Mouse (Mus musculus): ENCODE data around the gene Sbds.
A peak's percentile ranks its signal among the peaks of the same experiment; 100 is the strongest.
"Not testable (repeated sequence)": the region's sequence is repeated elsewhere in the genome, so short reads cannot be mapped to it uniquely, and the experiment has no call there.

Gene Sbds

DNA sequence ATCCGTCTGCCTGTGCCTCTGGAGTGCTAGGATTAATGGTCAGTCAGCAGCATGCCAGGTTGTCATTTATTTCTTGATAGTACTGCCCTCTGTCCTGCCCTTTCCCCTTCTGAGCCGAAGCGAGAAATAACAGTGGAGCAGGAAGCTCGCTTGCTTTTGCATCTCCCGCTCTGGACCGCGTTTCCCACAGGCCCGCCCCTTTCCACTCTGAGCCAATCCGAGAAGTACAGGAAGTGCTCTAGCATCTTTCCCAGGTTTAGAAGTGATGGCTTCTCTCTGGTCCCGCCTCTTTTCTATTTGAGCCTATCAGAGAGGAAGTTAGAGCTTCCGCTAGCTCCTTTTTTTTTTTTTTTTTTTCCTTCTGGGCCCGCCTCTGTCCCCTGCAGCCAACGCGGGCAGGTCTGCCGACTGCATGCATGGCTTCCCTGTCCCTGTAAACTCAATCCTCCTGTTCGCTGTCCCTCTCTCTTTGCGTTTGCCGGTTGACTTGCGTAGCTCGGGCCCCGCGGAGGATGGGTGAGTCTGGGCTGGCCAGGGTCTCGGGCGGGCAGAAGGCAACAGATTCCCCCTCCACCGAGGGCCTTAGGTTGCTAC lies 1.4 kb upstream of the Sbds start:
- peak; percentile 89 for DNase-seq (ENCODE audit: extremely low spot score, low read depth, low spot score)

DNA sequence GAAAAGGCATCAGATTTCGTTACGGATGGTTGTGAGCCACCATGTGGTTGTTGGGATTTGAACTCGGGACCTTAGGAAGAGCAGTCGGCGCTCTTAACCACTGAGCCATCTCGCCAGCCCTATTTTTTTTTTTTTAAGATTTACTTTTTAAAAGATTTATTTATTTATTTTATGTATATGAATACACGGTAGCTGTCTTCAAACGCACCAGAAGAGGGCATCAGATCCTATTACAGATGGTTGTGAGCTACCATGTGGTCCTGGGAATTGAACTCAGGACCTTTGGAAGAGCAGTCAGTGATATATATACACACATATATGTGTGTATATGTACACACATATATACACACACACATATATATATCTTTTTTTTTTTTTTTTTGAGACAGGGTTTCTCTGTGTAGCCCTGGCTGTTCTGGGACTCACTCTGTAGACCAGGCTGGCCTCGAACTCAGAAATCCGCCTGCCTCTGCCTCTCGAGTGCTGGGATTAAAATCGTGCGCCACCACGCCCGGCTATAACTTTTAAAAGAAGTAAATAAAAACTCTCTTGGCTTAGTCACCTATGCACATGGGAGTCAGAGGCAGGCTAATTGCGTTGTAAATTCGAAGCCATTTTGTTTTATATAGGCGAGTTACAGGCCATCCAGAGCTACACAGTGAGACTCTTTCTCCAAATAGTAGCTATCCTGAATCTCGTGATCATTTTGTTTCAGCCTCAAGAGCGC lies 632 bp upstream of the Sbds start:
- DNase-seq (ENCODE audit: extremely low spot score, low read depth, low spot score) = not testable (repeated sequence)

- no peak for DNase-seq (ENCODE audit: extremely low spot score, low read depth, low spot score)
Measured at GRCm38 (mm10) chr5:130254164-130255016, 940 bp downstream of the Sbds start.

DNA sequence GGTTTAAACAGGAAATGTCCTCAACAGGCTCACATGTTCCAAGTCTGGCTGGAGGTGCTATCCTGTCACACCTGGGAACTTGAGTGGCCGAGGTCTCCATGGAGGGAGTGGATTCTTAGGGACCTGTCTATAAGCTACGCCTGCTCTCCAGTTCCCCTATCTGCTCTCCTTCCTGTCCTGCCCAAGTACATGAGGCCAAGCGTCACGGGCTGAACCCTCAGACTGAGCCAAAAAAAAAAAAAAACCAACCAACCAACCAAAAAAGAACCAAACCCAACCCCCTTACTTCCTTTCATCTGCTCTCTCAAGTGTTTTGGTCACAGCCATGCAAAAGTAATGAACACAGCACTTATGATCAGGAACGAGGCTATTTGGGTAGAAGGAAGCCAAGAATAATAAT lies 7.5 kb downstream of the Sbds start:
- DNase-seq (ENCODE audit: extremely low spot score, low read depth, low spot score) = no peak

DNA sequence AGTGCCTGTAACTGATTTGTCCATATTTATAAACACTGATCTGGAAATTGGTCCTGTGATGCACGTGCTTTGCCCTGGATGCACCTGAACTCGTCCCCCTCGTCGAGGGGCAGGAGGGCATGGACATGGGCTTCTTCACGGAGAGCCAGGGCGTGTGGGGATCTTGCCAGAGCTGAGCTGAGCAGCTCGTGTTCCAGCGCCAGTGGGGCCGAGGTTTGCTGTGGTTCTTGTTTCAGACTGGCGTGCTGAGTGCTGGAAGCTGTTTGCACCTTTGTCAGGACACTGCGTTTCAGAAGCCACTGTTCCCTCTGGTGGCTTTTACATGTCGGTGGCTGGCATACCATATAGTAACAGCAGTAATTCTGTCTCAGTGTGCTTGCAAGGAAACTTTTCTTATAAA lies 13.9 kb downstream of the Sbds start:
- DNase-seq (ENCODE audit: extremely low spot score, low read depth, low spot score) = no peak

- no peak for DNase-seq (ENCODE audit: extremely low spot score, low read depth, low spot score)
Measured at GRCm38 (mm10) chr5:130239856-130240255, 15.5 kb downstream of the Sbds start.

GRCm38 (mm10) chr5:130239236-130239635 lies 16.1 kb downstream of the Sbds start:
- no peak for DNase-seq (ENCODE audit: extremely low spot score, low read depth, low spot score)

GRCm38 (mm10) chr5:130236302-130236701 lies 19.0 kb downstream of the Sbds start:
- no peak for DNase-seq (ENCODE audit: extremely low spot score, low read depth, low spot score)

DNA sequence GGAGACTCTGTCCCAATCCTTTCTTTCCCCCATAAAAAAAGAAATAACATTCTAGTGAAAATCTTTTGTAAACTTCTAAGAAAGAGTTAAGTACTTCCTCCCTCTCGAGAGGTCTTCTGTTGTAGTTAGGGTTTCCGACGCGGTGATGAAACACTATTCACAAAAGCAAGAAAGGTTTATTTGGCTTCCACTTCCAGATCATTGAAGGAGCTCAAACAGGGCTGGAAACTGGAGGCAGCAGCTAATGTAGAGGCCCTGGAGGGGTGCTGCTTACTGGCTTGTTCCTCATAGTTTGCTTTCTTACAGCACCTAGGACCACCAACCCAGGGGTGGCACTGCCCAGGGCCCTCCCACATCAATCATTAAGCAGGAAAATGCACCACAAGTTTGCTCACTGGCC lies 27.2 kb downstream of the Sbds start:
- no peak for DNase-seq (ENCODE audit: extremely low spot score, low read depth, low spot score)

- DNase-seq (ENCODE audit: extremely low spot score, low read depth, low spot score) = no peak
Measured at GRCm38 (mm10) chr5:130226790-130227189, 28.5 kb downstream of the Sbds start.

DNA sequence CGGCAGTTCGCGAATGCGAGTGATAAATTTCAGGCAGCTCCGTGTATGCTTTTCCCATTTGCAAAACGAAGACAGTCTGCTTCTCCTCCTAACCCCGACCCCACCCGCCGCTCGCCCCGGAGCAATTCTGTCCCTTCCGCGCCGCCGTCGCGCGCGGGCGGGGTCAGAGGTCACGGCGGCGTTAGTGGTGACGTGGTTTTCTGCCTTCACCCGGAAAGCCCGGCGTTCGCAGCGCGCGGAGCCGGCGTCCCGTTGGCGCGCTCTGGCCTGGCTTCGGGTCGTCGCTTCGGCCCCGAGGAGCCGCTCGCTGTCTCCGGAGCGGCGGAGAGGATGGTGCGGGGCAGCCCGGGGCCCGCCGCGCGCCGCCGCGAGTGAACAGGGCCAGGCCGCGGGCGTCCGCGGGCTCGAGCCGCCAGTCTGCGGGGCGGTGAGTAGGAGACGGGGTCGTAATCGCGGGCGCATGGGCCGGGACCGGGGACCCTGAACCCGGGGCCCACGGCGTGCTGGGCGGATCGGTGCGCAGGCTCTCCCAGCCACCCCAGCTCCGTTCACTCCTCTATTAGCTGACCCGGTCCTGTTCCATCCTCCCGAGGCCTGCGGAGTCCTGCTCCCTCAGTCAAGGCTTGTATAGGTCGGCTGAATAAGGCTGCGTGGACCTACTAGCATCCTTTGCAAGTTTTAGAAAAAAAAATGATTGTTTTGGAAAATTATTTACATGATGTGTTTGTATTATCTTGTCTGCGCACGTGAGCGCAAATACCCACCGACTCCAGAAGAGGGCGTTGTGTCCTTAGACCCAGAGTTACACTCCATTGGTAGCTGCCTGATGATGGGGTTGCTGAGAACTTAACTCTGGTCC lies 33.0 kb downstream of the Sbds start:
- peak; percentile 60 for DNase-seq (ENCODE audit: extremely low spot score, low read depth, low spot score)

GRCm38 (mm10) chr5:130221760-130222145 lies 33.6 kb downstream of the Sbds start:
- DNase-seq (ENCODE audit: extremely low spot score, low read depth, low spot score) = peak; percentile 14

GRCm38 (mm10) chr5:130221316-130221715 lies 34.0 kb downstream of the Sbds start:
- no peak for DNase-seq (ENCODE audit: extremely low spot score, low read depth, low spot score)

- no peak for DNase-seq (ENCODE audit: extremely low spot score, low read depth, low spot score)
Measured at GRCm38 (mm10) chr5:130218336-130218735, 37.0 kb downstream of the Sbds start.

DNA sequence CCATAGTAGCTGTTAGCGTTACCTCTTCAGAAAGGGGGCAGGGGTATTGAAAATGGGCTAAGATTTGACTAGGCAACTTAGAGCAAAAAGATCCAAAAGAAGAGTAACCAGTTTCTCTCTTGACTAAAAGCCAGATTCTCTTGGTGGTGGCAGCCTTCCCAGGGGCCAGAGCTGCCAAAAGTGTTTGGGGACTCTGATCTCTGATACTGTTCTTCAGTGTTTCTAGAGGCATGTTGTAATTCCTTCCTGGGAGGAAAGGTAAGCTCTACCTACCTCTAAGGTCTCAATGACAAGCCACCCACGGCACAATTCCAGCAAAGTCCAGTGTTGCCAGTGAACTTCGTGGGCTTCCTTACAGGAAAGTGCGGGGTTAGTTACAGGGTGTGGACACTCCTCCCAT lies 37.9 kb downstream of the Sbds start:
- no peak for DNase-seq (ENCODE audit: extremely low spot score, low read depth, low spot score)

GRCm38 (mm10) chr5:130216781-130217180 lies 38.5 kb downstream of the Sbds start, which contains the start of gene Tmem248:
TSS of gene Tmem248 (plus strand) at chr5:130217081.
- no peak for DNase-seq (ENCODE audit: extremely low spot score, low read depth, low spot score)

- DNase-seq (ENCODE audit: extremely low spot score, low read depth, low spot score) = no peak
Measured at GRCm38 (mm10) chr5:130212956-130213355, 42.4 kb downstream of the Sbds start.

DNA sequence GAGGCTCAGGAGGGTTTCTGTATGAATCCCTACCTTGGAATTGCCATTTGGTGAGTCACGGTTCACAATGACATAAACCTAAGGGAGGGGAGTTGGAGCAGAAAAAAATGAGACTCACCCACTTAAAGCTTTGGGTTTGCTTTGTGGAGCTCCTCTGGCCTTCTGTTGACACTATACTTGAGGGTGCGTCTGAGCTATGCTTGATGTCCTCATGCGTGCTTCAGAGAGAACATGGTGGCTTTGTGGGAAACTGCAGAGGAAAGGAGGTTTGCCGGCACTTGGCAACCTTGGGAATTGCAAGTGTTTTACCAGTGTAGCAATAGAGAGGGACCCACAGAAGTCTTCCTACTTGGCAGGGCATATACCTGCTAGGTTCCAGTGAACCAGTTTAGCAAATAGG lies 48.0 kb downstream of the Sbds start:
- DNase-seq (ENCODE audit: extremely low spot score, low read depth, low spot score) = no peak

DNA sequence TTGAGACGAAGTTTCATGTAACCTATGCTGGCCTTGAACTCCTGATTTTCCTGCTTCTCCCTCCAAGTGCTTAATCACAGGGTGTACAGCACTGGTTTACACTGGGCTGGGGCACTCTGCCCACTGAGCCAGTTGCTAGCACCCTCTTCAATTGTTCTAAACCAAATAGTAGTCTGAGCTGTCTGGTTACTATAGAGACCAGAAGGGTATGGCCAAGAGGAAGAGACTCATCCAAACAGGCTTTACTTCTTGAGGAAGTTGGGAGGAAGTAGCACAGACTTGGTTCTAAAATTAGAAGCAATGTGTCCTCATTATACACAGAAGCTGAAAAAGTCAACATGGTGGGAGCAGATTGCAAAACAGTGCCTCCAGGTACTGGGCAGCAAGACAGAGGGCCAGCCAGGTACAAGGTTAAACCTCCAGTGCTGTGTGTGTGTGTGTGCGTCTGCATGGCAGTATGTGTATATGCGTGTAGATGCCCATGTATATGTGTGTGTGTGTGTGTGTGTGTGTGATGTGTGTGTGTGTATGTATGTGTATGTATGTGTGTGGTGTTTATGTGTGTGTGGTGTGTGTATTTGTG lies 49.8 kb downstream of the Sbds start:
- DNase-seq (ENCODE audit: extremely low spot score, low read depth, low spot score) = no peak

- DNase-seq (ENCODE audit: extremely low spot score, low read depth, low spot score) = no peak
Measured at GRCm38 (mm10) chr5:130204560-130204959, 50.8 kb downstream of the Sbds start.

GRCm38 (mm10) chr5:130203948-130204347 lies 51.4 kb downstream of the Sbds start:
- no peak for DNase-seq (ENCODE audit: extremely low spot score, low read depth, low spot score)

Data from hindlimb bud, embryonic 11.5 days (tissue).